In the genomic region with DNA sequence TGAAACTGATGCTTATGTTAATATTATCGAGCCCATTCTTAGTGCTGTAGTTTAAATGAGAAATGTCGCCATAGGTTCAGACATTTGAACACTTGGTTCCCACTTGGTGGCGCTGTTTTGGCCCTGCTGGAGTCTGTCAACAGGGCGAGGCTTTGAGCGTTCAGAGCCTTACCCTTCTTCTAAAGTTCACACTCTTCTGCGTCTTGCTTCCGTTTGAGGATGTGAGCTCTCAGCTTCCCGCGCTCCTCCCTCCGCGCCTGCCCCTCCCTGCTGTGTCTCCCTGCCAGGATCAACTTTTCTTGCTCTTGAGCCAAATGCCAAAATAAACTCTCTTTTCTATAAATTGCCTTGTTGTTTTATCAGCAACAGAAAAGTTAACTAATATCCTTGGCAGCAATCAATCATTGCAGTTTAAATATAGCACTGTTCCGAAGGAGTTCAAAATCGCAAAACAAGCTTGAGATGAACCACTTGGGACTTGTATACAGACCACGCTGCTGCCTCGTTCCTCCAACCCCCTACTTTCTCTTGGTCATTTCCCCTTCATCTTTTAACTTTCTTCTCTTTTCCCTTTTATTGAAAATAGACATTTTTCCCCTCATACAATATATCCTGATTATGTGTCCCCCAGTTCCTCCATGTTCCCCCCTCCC, we compare ENCODE assay signal across 8 mouse cellular contexts. TPM values are rescaled to one million over a fixed set of nuclear protein-coding genes. Genes with fewer than 3 reads are reported as not detected.
DNase-seq lines count a peak whose midpoint lies in the region; ATAC-seq and TF ChIP-seq lines count a peak whose summit lies in the region.

No protein-coding gene starts in this region.

- no peak overlapping the region for H3K4me2 ChIP-seq in liver, embryonic 11.5 days
- H3K4me2 ChIP-seq in neural tube, embryonic 15.5 days: no peak overlapping the region

- TF ChIP-seq CTCF in liver, adult 2 months (IDR thresholded peaks at IDR 0.05; ENCODE audit: low read depth, low read length): peak; percentile 14; the same call in 1 of the 2 replicates

- peak; percentile 16 for DNase-seq in liver, adult 2 months (ENCODE audit: extremely low read depth, low read depth, low spot score)
- DNase-seq in liver, embryonic 11.5 days (ENCODE audit: low spot score): no peak
- peak; percentile 17 for DNase-seq in fibroblast of lung, adult 2 months (ENCODE audit: low read depth)
- DNase-seq in kidney, adult 18-20 months: peak; percentile 29
- DNase-seq in lung, postnatal 4 days: peak; percentile 40 to 75
- no peak for DNase-seq in thymus, postnatal 14 days
- no peak for DNase-seq in yolk sac, embryonic 10.5 days (ENCODE audit: low spot score)

- no peaks in the 10 kb centered on the region for H3K9me3 ChIP-seq in liver, embryonic 11.5 days (ENCODE audit: control insufficient read depth, low read length)
- H3K9me3 ChIP-seq in neural tube, embryonic 15.5 days (replicated peaks): no peaks in the 10 kb centered on the region

- H3K4me1 ChIP-seq in liver, adult 2 months (ENCODE audit: control insufficient read depth, insufficient read depth, low read length): no peaks in the 10 kb centered on the region
- no peaks in the 10 kb centered on the region for H3K4me1 ChIP-seq in liver, embryonic 11.5 days (replicated peaks; ENCODE audit: control insufficient read depth, insufficient read depth, low read length)
- H3K4me1 ChIP-seq in neural tube, embryonic 15.5 days: no peaks in the 10 kb centered on the region

- no peaks in the 10 kb centered on the region for H3K27me3 ChIP-seq in liver, adult 2 months (ENCODE audit: control insufficient read depth, insufficient read depth, low read length)
- no peaks in the 10 kb centered on the region for H3K27me3 ChIP-seq in liver, embryonic 11.5 days (replicated peaks; ENCODE audit: control insufficient read depth, insufficient read depth, low read length)
- no peaks in the 10 kb centered on the region for H3K27me3 ChIP-seq in neural tube, embryonic 15.5 days (replicated peaks)

- no peaks in the 10 kb centered on the region for H3K79me2 ChIP-seq in liver, adult 2 months (ENCODE audit: control insufficient read depth, insufficient read depth, low read length)

- no peak overlapping the region for H3K27ac ChIP-seq in liver, adult 2 months (replicated peaks; ENCODE audit: insufficient read depth, low read depth, low read length)
- no peak overlapping the region for H3K27ac ChIP-seq in liver, embryonic 11.5 days (ENCODE audit: low read depth, low read length)
- no peak overlapping the region for H3K27ac ChIP-seq in neural tube, embryonic 15.5 days (replicated peaks)

- no peak overlapping the region for H3K9ac ChIP-seq in liver, adult 2 months (ENCODE audit: low read depth, low read length)
- no peak overlapping the region for H3K9ac ChIP-seq in liver, embryonic 11.5 days (ENCODE audit: low read depth, low read length)
- H3K9ac ChIP-seq in neural tube, embryonic 15.5 days (replicated peaks): no peak overlapping the region

- no peak overlapping the region for H3K4me3 ChIP-seq in liver, adult 2 months (ENCODE audit: insufficient read depth, low read depth, low read length)
- no peak overlapping the region for H3K4me3 ChIP-seq in liver, embryonic 11.5 days (ENCODE audit: low read depth, low read length)
- no peak overlapping the region for H3K4me3 ChIP-seq in neural tube, embryonic 15.5 days (replicated peaks)

- ATAC-seq in liver, embryonic 11.5 days (replicated peaks; ENCODE audit: low FRiP score): no peak
- no peak for ATAC-seq in neural tube, embryonic 15.5 days (ENCODE audit: low FRiP score)

- no peak for TF ChIP-seq POLR2A in liver, adult 2 months (IDR thresholded peaks at IDR 0.05; ENCODE audit: extremely low read depth, insufficient read depth, low read length)

- H3K36me3 ChIP-seq in liver, adult 2 months (ENCODE audit: control insufficient read depth, insufficient read depth, low read length): no peaks in the 10 kb centered on the region
- H3K36me3 ChIP-seq in liver, embryonic 11.5 days (ENCODE audit: control insufficient read depth, insufficient read depth, low read length): no peaks in the 10 kb centered on the region
- no peaks in the 10 kb centered on the region for H3K36me3 ChIP-seq in neural tube, embryonic 15.5 days

- 66% methylated on average over 15 of the region's 15 CpGs for WGBS in liver, adult 2 months
- WGBS in liver, embryonic 11.5 days: 52% methylated on average over 15 of the region's 15 CpGs
- WGBS in neural tube, embryonic 15.5 days: 62% methylated on average over 15 of the region's 15 CpGs

RNA-seq across cellular contexts. Expression of a gene that starts 42.4 kb away (rescaled TPM):
- 3.1 and 4.0 TPM in 2 replicates for total RNA-seq in liver, adult 2 months (2014; rRNA removed)
- 1.4 and 6.3 TPM in 2 replicates for polyA plus RNA-seq in liver, adult 2 months (2012; rRNA removed)
- 2.8 and 3.4 TPM in 2 replicates for polyA plus RNA-seq in liver, embryonic 11.5 days (2014; fragmentation: Nextera tagmentation; extraction: Ambion mirVana)
- polyA plus RNA-seq in neural tube, embryonic 15.5 days (2015; fragmentation: Nextera tagmentation; extraction: Ambion mirVana): 118 and 139 TPM in 2 replicates

Comparison
In these comparisons a context has a peak if more than half of its experiments do, and no peak if none do; other contexts are left out.
1. DNase-seq: peak in liver, adult 2 months (single experiment), fibroblast of lung, adult 2 months (single experiment), kidney, adult 18-20 months (single experiment) and lung, postnatal 4 days (2 of 2); none in liver, embryonic 11.5 days (single experiment), thymus, postnatal 14 days (single experiment) and yolk sac, embryonic 10.5 days (single experiment).
2. RNA of a gene that starts 42.4 kb away (polyA plus RNA-seq): 118 to 139 TPM in neural tube, embryonic 15.5 days; 2.8 to 3.4 TPM in liver, embryonic 11.5 days and 1.4 to 6.3 TPM in liver, adult 2 months; every median in the first group is over 10 times any median in the second.